13 mouse cellular contexts compared by ENCODE assay signal in genomic region chr6:99019266-99019665, GRCm38 (mm10).
DNase-seq lines count a peak whose midpoint lies in the region; ATAC-seq and TF ChIP-seq lines count a peak whose summit lies in the region.
"Had no signal": no experiment of that assay in that cellular context is flagged by ENCODE, and none has a peak within 500 bp of the region (broad histone marks: within the 10 kb centered on the region; RNA-seq: fewer than 3 reads in every experiment).

No protein-coding gene starts in this region.

- WGBS in heart, adult 2 months, result 58% methylated on average over 9 of the region's 9 CpGs
- WGBS in limb, embryonic 12.5 days, result 13% methylated on average over 9 of the region's 9 CpGs
- WGBS in limb, embryonic 10.5 days, result 23% methylated on average over 9 of the region's 9 CpGs
- WGBS in limb, embryonic 15.5 days, result 32% methylated on average over 9 of the region's 9 CpGs

- ATAC-seq in limb, embryonic 12.5 days (ENCODE audit: insufficient number of reproducible peaks, insufficient read depth, low FRiP score, low TSS enrichment, low read depth), result no peak
- no peak for ATAC-seq in limb, embryonic 15.5 days (ENCODE audit: insufficient number of reproducible peaks, low FRiP score, low TSS enrichment, low read depth)
- ATAC-seq: CD4-positive, CD25-positive, alpha-beta regulatory T cell, adult 4 months had no signal

- 0 out of 2 replicates have a peak overlapping the region, but pooled peaks have one; percentile 13 for H3K4me2 ChIP-seq in limb, embryonic 12.5 days
- H3K4me2 ChIP-seq in limb, embryonic 15.5 days, result no peak overlapping the region
- H3K4me2 ChIP-seq: liver, embryonic 13.5 days had no signal

- H3K9ac ChIP-seq in heart, adult 2 months (ENCODE audit: low read depth, low read length), result no peak overlapping the region
- H3K9ac ChIP-seq in limb, embryonic 12.5 days (replicated peaks), result peak overlapping the region; percentile 23; the same call in 1 of the 2 replicates
- no peak overlapping the region for H3K9ac ChIP-seq in limb, embryonic 15.5 days
- H3K9ac ChIP-seq: liver, embryonic 13.5 days had no signal

- DNase-seq in heart, adult 2 months, result no peak
- DNase-seq in heart, adult 11 months, result no peak
- no peak for DNase-seq in limb, embryonic 10.5 days (ENCODE audit: low spot score)
- DNase-seq in adrenal gland, postnatal 36 days, result peak; percentile 50 to 63
- no peak for DNase-seq in spleen, adult 18-20 months
- DNase-seq in cerebellum, adult 9-10 months, result no peak
- DNase-seq: cerebellum, postnatal 10 days; gastrocnemius, postnatal 36 days; liver, embryonic 13.5 days; thymus, postnatal 36 days had no signal

- H3K4me1 ChIP-seq in heart, adult 2 months (ENCODE audit: control insufficient read depth, insufficient read depth, low read length), result peaks cover 12% of the 10 kb centered on the region
- peaks cover 29% of the 10 kb centered on the region for H3K4me1 ChIP-seq in limb, embryonic 12.5 days (replicated peaks)
- peaks cover 44% of the 10 kb centered on the region for H3K4me1 ChIP-seq in limb, embryonic 10.5 days
- peaks cover 31% of the 10 kb centered on the region for H3K4me1 ChIP-seq in limb, embryonic 15.5 days

- peaks cover 30% of the 10 kb centered on the region for H3K36me3 ChIP-seq in heart, adult 2 months (ENCODE audit: control insufficient read depth, insufficient read depth, low read length)
- H3K36me3 ChIP-seq in limb, embryonic 12.5 days, result peaks cover 22% of the 10 kb centered on the region
- H3K36me3 ChIP-seq in limb, embryonic 10.5 days, result 0 out of 2 replicates have a peak, but pooled peaks cover 3% of the 10 kb centered on the region
- peaks cover 17% of the 10 kb centered on the region; the same call in 1 of the 2 replicates for H3K36me3 ChIP-seq in limb, embryonic 15.5 days

- no peaks in the 10 kb centered on the region for H3K27me3 ChIP-seq in heart, adult 2 months (ENCODE audit: control insufficient read depth, insufficient read depth, low read length)
- peaks cover 27% of the 10 kb centered on the region for H3K27me3 ChIP-seq in limb, embryonic 12.5 days
- H3K27me3 ChIP-seq in limb, embryonic 10.5 days (ENCODE audit: low read depth, poor library complexity, severe bottlenecking), result peaks cover 54% of the 10 kb centered on the region
- H3K27me3 ChIP-seq in limb, embryonic 15.5 days, result no peaks in the 10 kb centered on the region
- H3K27me3 ChIP-seq: liver, embryonic 13.5 days had no signal

- no peak for TF ChIP-seq CTCF in heart, adult 2 months (IDR thresholded peaks at IDR 0.05)

- peaks cover 1% of the 10 kb centered on the region for H3K79me2 ChIP-seq in heart, adult 2 months (replicated peaks; ENCODE audit: control insufficient read depth, insufficient read depth, low read length)

- no peak for TF ChIP-seq EP300 in heart, adult 2 months (IDR thresholded peaks at IDR 0.05; ENCODE audit: insufficient read depth, low read depth, low read length)

- peak overlapping the region; percentile 17; the same call in 1 of the 2 replicates for H3K4me3 ChIP-seq in heart, adult 2 months
- no peak overlapping the region for H3K4me3 ChIP-seq in limb, embryonic 12.5 days (replicated peaks)
- H3K4me3 ChIP-seq in limb, embryonic 10.5 days, result no peak overlapping the region
- H3K4me3 ChIP-seq in limb, embryonic 15.5 days, result no peak overlapping the region
- H3K4me3 ChIP-seq: liver, embryonic 13.5 days had no signal

- no peaks in the 10 kb centered on the region for H3K9me3 ChIP-seq in limb, embryonic 12.5 days
- H3K9me3 ChIP-seq in limb, embryonic 10.5 days (replicated peaks), result no peaks in the 10 kb centered on the region
- no peaks in the 10 kb centered on the region for H3K9me3 ChIP-seq in limb, embryonic 15.5 days
- H3K9me3 ChIP-seq: liver, embryonic 13.5 days had no signal

- H3K27ac ChIP-seq in heart, adult 2 months, result peak overlapping the region; percentile 82
- no peak overlapping the region for H3K27ac ChIP-seq in limb, embryonic 12.5 days
- H3K27ac ChIP-seq in limb, embryonic 10.5 days, result no peak overlapping the region
- H3K27ac ChIP-seq in limb, embryonic 15.5 days, result peak overlapping the region; percentile 63; the same call in 1 of the 2 replicates
- H3K27ac ChIP-seq: liver, embryonic 13.5 days had no signal

- TF ChIP-seq POLR2A in heart, adult 2 months (IDR thresholded peaks at IDR 0.05; ENCODE audit: insufficient read depth, low read depth, low read length), result no peak

- intact Hi-C loops in heart, adult 2 months (cut with DNase I), result no loop called here

Comparison
In these comparisons a context has a peak if more than half of its experiments do, and no peak if none do; other contexts are left out.
1. H3K27ac ChIP-seq: peak in heart, adult 2 months (single experiment) and limb, embryonic 15.5 days (single experiment); none in limb, embryonic 12.5 days (single experiment) and limb, embryonic 10.5 days (single experiment).
2. DNase-seq: peak in adrenal gland, postnatal 36 days (2 of 2); none in heart, adult 2 months (0 of 2), heart, adult 11 months (single experiment), limb, embryonic 10.5 days (single experiment), spleen, adult 18-20 months (0 of 2) and cerebellum, adult 9-10 months (single experiment).